Mouse (Mus musculus): ENCODE results near the gene Slc16a9. TPM values are rescaled to one million over a fixed set of nuclear protein-coding genes. Genes with fewer than 3 reads are reported as not detected.

Gene Slc16a9
- polyA plus RNA-seq, 1 experiment from 2014 or later: 0.55 TPM

- no peak for DNase-seq (ENCODE audit: low spot score)
These were observed 54.8 kb downstream of the Slc16a9 start for GRCm38 (mm10) chr10:70299653-70300052.

GRCm38 (mm10) chr10:70301190-70301589 lies 56.3 kb downstream of the Slc16a9 start:
- no peak for DNase-seq (ENCODE audit: low spot score)

- no peak for DNase-seq (ENCODE audit: low spot score)
These were observed 58.3 kb downstream of the Slc16a9 start for GRCm38 (mm10) chr10:70303203-70303602.

- DNase-seq (ENCODE audit: low spot score): no peak
These were observed 60.8 kb downstream of the Slc16a9 start for GRCm38 (mm10) chr10:70305683-70306082.

- no peak for DNase-seq (ENCODE audit: low spot score)
These were observed 64.5 kb downstream of the Slc16a9 start for GRCm38 (mm10) chr10:70309416-70309815.

- no peak for DNase-seq (ENCODE audit: low spot score)
These were observed 65.7 kb downstream of the Slc16a9 start for GRCm38 (mm10) chr10:70310646-70311045.

- DNase-seq (ENCODE audit: low spot score): no peak
These were observed 71.0 kb downstream of the Slc16a9 start for GRCm38 (mm10) chr10:70315895-70316294.

GRCm38 (mm10) chr10:70316856-70317255 lies 72.0 kb downstream of the Slc16a9 start:
- no peak for DNase-seq (ENCODE audit: low spot score)

GRCm38 (mm10) chr10:70317394-70317965 lies 72.6 kb downstream of the Slc16a9 start:
- no peak for DNase-seq (ENCODE audit: low spot score)

GRCm38 (mm10) chr10:70318630-70319029 lies 73.7 kb downstream of the Slc16a9 start:
- peak; percentile 54 for DNase-seq (ENCODE audit: low spot score)

- no peak for DNase-seq (ENCODE audit: low spot score)
These were observed 80.6 kb downstream of the Slc16a9 start for GRCm38 (mm10) chr10:70325518-70325917.

GRCm38 (mm10) chr10:70327331-70327730 lies 82.4 kb downstream of the Slc16a9 start:
- no peak for DNase-seq (ENCODE audit: low spot score)

- no peak for DNase-seq (ENCODE audit: low spot score)
These were observed 83.2 kb downstream of the Slc16a9 start for GRCm38 (mm10) chr10:70328139-70328538.

Other genes with a start within 250 kb of the Slc16a9 start
- gene Ccdc6, start 148.0 kb upstream of the Slc16a9 start, polyA plus RNA-seq (2015; fragmentation: Nextera tagmentation; extraction: Ambion mirVana): 14.7 and 16.4 TPM in 2 replicates
- gene Mrln, start 40.4 kb upstream of the Slc16a9 start, polyA plus RNA-seq (2015; fragmentation: Nextera tagmentation; extraction: Ambion mirVana): 2.4 and 3.0 TPM in 2 replicates
- gene Fam13c, start 195.4 kb downstream of the Slc16a9 start, polyA plus RNA-seq (2015; fragmentation: Nextera tagmentation; extraction: Ambion mirVana): 3.2 and 3.4 TPM in 2 replicates